Mouse (Mus musculus) stomach, postnatal 0 days (tissue): ENCODE measurements at regions not wholly inside any gene's neighbourhood (a gene's known extent, or its start where the extent isn't known, plus 50 kb on each side); places are given as distances from the start of the nearest gene placed in this dataset.

Experiments
- ATAC-seq: fragments of 200-750 bp; cut with Nextera tagmentation; 2 replicates; pipeline ENCODE4 v1.8.0; 2017; ENCODE audit not compliant: low FRiP score, low TSS enrichment
- DNase-seq: peaks from one replicate; pipeline ENCODE4 v3.0.0-alpha.2; 2016; ENCODE audit warnings: low spot score
- H3K27ac ChIP-seq: fragments of 300-500 bp; sonication (generic); replicated peaks from 2 replicates; pipeline ENCODE4 v1.5.1; 2014; ENCODE audit warnings: mild to moderate bottlenecking, control low read depth
- H3K27me3 ChIP-seq: fragments of 300-500 bp; sonication (generic); 2 replicates; pipeline ENCODE4 v1.6.1; 2014; ENCODE audit warnings: low read length; ENCODE audit not compliant: control insufficient read depth, insufficient read depth
- H3K36me3 ChIP-seq: fragments of 300-500 bp; sonication (generic); 2 replicates; pipeline ENCODE4 v1.6.1; 2014; ENCODE audit warnings: low read length, mixed read lengths; ENCODE audit not compliant: control insufficient read depth, insufficient read depth
- H3K4me1 ChIP-seq: fragments of 300-500 bp; sonication (generic); replicated peaks from 2 replicates; pipeline ENCODE4 v1.6.1; 2014; ENCODE audit warnings: antibody characterized with exemption; ENCODE audit not compliant: control insufficient read depth, insufficient read depth
- H3K4me2 ChIP-seq: fragments of 300-500 bp; sonication (generic); replicated peaks from 2 replicates; pipeline ENCODE4 v1.6.1; 2014; ENCODE audit warnings: low read depth, mild to moderate bottlenecking, control low read depth, moderate library complexity
- H3K4me3 ChIP-seq: fragments of 300-500 bp; sonication (generic); 2 replicates; pipeline ENCODE4 v1.5.1; 2014; ENCODE audit warnings: low read depth, low read length, control low read depth
- H3K9ac ChIP-seq: fragments of 300-500 bp; sonication (generic); 2 replicates; pipeline ENCODE4 v1.6.1; 2014; ENCODE audit warnings: mild to moderate bottlenecking, low read length, control low read depth, mixed read lengths
- H3K9me3 ChIP-seq: fragments of 300-500 bp; sonication (generic); 2 replicates; pipeline ENCODE4 v1.6.1; 2016; ENCODE audit warnings: low read length; ENCODE audit not compliant: control insufficient read depth
- CTCF ChIP-seq: IDR thresholded peaks from 2 replicates; pipeline ENCODE4 v1.5.1; 2016; ENCODE audit warnings: antibody characterized with exemption, low read depth, mild to moderate bottlenecking, moderate library complexity
- EP300 ChIP-seq: optimal IDR thresholded peaks from 2 replicates; pipeline ENCODE3; 2016; ENCODE audit warnings: antibody characterized with exemption
- WGBS: fragments of 180-500 bp; shearing (Covaris S2); extraction: QIAGEN DNeasy Blood & Tissue Kit; methylation state at CpG from one replicate; pipeline ENCODE4 v1.1.7; 2014; 5-methylcytosine and 5-hydroxymethylcytosine counted together

GRCm38 (mm10) chr8:35144401-35144800 lies 621.2 kb upstream of the Gm19410 start:
- Histone ChIP-seq H3K9me3 (no peaks in the 10 kb centered on the region), H3K4me2 (no peak overlapping the region), H3K27me3 (no peaks in the 10 kb centered on the region), H3K4me1 (no peaks in the 10 kb centered on the region), H3K36me3 (no peaks in the 10 kb centered on the region), H3K27ac (no peak overlapping the region), H3K4me3 (no peak overlapping the region), H3K9ac (no peak overlapping the region)
- DNase-seq, result no peak
- 27% methylated on average over 4 of the region's 4 CpGs for WGBS
- no peak for TF ChIP-seq EP300
- TF ChIP-seq CTCF, result no peak
- no peak for ATAC-seq

GRCm38 (mm10) chr8:35147481-35147880 lies 618.1 kb upstream of the Gm19410 start:
- ATAC-seq, result no peak
- no peak overlapping the region for H3K9ac ChIP-seq
- TF ChIP-seq CTCF (no peak), EP300 (no peak)
- no peak for DNase-seq
- H3K27me3 ChIP-seq, result no peaks in the 10 kb centered on the region
- no peaks in the 10 kb centered on the region for H3K4me1 ChIP-seq
- no peak overlapping the region for H3K27ac ChIP-seq
- no peak overlapping the region for H3K4me3 ChIP-seq
- WGBS, result 87% methylated on average over 8 of the region's 8 CpGs
- no peak overlapping the region for H3K4me2 ChIP-seq
- no peaks in the 10 kb centered on the region for H3K9me3 ChIP-seq
- no peaks in the 10 kb centered on the region for H3K36me3 ChIP-seq

- Histone ChIP-seq H3K4me3 (no peak overlapping the region), H3K36me3 (no peaks in the 10 kb centered on the region), H3K4me2 (no peak overlapping the region), H3K9me3 (no peaks in the 10 kb centered on the region), H3K9ac (no peak overlapping the region), H3K4me1 (no peaks in the 10 kb centered on the region), H3K27me3 (no peaks in the 10 kb centered on the region), H3K27ac (no peak overlapping the region)
- TF ChIP-seq EP300, result no peak
- no peak for TF ChIP-seq CTCF
- DNase-seq, result no peak
- no peak for ATAC-seq
- WGBS, result 94% methylated on average over 8 of the region's 8 CpGs
These were observed 617.6 kb upstream of the Gm19410 start for GRCm38 (mm10) chr8:35147967-35148366.

GRCm38 (mm10) chr8:35152585-35152984 lies 613.0 kb upstream of the Gm19410 start:
- ATAC-seq (no peak), DNase-seq (no peak)
- 48% methylated on average over 7 of the region's 8 CpGs for WGBS
- H3K9ac ChIP-seq, result no peak overlapping the region
- H3K27ac ChIP-seq, result no peak overlapping the region
- H3K4me2 ChIP-seq, result no peak overlapping the region
- no peak for TF ChIP-seq CTCF
- no peak for TF ChIP-seq EP300
- H3K4me3 ChIP-seq, result no peak overlapping the region
- no peaks in the 10 kb centered on the region for H3K4me1 ChIP-seq
- no peaks in the 10 kb centered on the region for H3K9me3 ChIP-seq
- no peaks in the 10 kb centered on the region for H3K36me3 ChIP-seq
- no peaks in the 10 kb centered on the region for H3K27me3 ChIP-seq

GRCm38 (mm10) chr8:35156272-35156671 lies 609.3 kb upstream of the Gm19410 start:
- DNase-seq (no peak), ATAC-seq (no peak)
- Histone ChIP-seq H3K4me2 (no peak overlapping the region), H3K4me3 (no peak overlapping the region), H3K9me3 (no peaks in the 10 kb centered on the region), H3K27ac (no peak overlapping the region), H3K36me3 (no peaks in the 10 kb centered on the region), H3K4me1 (no peaks in the 10 kb centered on the region), H3K27me3 (no peaks in the 10 kb centered on the region), H3K9ac (no peak overlapping the region)
- no peak for TF ChIP-seq CTCF
- no peak for TF ChIP-seq EP300
- 48% methylated on average over 5 of the region's 5 CpGs for WGBS

GRCm38 (mm10) chr8:35157711-35158110 lies 607.9 kb upstream of the Gm19410 start:
- Histone ChIP-seq H3K36me3 (no peaks in the 10 kb centered on the region), H3K4me2 (no peak overlapping the region), H3K9me3 (no peaks in the 10 kb centered on the region), H3K27me3 (no peaks in the 10 kb centered on the region), H3K27ac (no peak overlapping the region), H3K4me3 (no peak overlapping the region), H3K9ac (no peak overlapping the region), H3K4me1 (no peaks in the 10 kb centered on the region)
- no peak for DNase-seq
- WGBS, result 81% methylated on average over 6 of the region's 6 CpGs
- TF ChIP-seq CTCF (no peak), EP300 (no peak)
- no peak for ATAC-seq
